Mouse (Mus musculus) brain, adult 2 months (tissue): Measurements from ENCODE around the gene Mr1.
A peak's percentile ranks its signal among the peaks of the same experiment; 100 is the strongest.
"Not testable (repeated sequence)": the region's sequence is repeated elsewhere in the genome, so short reads cannot be mapped to it uniquely, and the experiment has no call there.

Source experiments
- DNase-seq: peaks from one replicate; pipeline ENCODE4 v3.0.0; 2011; ENCODE audit warnings: low read depth, low spot score

Mr1 gene

DNA sequence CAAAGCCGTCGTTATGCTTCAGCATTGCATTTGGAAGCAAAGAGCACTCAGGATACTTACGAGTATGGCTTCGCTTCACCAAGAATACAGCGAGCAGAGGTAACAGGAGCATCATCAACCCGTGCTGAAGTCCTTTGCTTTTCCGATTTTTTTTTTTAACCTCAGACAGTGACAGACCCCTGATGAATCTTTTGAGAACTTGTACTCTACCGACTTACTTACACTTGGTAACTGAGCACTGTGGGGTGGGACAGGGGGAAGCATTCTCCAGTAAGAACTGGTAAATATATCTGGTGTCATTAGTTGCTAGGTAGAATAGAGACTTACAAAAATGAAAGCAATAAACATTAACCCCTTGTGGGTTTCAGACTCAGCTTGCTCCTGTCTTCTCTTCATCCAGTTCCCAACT is at the start of gene Mr1:
Gene Mr1 (minus strand): TSS at position 243 of the 409 bp plus-strand sequence.
- DNase-seq: peak; percentile 84

DNA sequence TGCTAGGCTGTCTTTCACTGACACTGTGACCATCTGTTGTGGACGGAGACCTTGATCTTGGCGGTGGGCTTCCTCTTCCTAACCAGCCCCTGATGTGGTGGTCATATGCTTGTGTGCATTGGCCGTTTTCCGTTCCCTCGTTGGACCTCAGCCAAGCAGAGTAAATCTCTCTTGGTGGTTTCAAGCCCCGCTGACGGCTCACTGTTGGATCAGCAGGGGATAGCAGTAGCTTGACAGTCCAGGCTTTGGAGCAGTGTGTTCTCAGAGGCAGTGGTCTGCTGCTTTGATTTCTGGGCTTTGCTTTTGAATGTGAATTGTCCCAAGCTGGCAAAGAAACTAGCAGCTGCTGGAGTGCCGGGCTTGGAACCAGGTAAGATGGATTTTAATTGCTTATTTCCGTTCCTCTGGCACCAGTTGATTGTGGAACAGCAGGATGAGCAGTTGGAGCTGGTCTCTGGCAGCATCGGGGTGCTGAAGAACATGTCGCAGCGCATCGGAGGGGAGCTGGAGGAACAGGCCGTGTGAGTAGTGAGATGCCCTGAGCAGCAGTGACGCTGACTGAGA is 46.3 kb upstream of the Mr1 start:
- peak; percentile 85 for DNase-seq

DNA sequence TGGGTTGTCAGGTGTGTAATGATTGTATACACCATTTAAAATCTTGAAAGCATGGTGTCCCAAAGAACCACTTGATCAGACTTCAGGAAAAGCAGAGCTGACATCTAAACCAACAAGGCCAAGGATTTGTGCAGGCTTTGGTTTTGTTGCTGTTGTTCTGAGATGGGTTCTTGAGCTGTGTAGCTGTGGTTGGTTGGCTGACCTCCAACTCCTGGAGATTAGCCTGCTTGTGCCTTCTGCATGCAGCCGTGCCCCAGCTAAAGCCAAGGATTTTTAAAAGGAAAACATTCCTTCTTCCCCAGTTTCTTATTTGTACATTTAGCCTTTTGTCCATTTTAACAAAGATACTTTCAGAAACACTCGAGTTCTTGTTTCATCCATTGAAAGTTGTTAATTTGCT is 45.1 kb upstream of the Mr1 start:
- peak; percentile 88 for DNase-seq

GRCm38 (mm10) chr1:155191219-155191618 is 44.6 kb upstream of the Mr1 start:
- DNase-seq: no peak

DNA sequence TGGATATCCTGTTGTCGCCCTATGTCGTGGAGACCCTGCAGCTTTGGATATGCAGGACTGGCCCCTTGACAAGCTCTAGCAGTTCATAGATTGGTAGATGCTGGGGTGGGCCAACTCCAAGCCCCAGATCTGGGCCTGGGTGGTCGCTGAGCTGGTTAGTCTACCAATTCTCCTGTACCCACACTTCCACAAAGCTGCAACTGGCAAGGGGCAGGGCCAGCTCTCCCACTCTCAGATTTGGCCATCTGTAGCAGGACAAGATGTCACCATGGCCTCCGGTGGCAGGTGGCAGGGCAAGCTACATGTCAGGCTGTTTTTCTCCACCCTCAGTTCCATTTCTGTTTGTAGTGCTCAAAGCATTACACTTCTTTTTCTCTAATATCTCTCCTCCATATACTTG is 42.0 kb upstream of the Mr1 start:
- no peak for DNase-seq

DNA sequence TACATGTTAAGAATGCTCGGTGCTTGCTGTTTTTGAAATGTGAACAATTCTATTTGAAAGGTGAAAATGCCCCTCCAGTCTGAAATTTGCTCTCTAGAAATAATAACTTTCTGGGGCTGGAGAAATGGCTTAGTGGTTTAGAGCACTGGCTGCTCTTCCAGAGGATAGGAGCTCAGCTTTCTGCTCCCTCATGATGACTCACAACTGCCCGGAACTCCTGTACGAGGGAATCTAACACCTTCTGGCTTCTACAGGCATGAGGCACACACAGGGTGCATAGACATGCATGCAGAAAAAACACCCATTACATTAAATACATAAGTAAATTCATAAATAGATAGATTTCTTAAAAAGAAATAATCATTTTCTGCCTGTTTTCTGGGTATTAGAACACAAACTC is 37.6 kb upstream of the Mr1 start:
- DNase-seq: no peak

- DNase-seq: no peak
These were observed 31.7 kb upstream of the Mr1 start for GRCm38 (mm10) chr1:155178192-155178924.

- DNase-seq: no peak
These were observed 27.8 kb upstream of the Mr1 start for GRCm38 (mm10) chr1:155174424-155174823.

DNA sequence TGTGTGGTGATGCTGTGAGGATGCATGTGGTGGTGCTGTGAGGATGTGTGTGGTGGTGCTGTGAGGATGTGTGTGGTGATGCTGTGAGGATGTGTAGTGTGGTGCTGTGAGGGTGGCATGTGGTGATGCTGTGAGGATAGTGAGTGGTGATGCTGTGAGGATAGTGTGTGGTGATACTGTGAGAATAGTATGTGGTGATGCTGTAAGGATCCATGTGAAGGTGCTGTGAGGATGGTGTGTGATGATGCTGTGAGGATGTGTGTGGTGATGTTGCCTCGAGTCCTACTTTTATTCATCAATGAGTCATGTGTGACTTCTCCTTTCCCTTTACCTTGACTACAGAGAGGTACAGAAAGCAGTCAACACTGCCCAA is 27.0 kb upstream of the Mr1 start:
- DNase-seq: not testable (repeated sequence)

DNA sequence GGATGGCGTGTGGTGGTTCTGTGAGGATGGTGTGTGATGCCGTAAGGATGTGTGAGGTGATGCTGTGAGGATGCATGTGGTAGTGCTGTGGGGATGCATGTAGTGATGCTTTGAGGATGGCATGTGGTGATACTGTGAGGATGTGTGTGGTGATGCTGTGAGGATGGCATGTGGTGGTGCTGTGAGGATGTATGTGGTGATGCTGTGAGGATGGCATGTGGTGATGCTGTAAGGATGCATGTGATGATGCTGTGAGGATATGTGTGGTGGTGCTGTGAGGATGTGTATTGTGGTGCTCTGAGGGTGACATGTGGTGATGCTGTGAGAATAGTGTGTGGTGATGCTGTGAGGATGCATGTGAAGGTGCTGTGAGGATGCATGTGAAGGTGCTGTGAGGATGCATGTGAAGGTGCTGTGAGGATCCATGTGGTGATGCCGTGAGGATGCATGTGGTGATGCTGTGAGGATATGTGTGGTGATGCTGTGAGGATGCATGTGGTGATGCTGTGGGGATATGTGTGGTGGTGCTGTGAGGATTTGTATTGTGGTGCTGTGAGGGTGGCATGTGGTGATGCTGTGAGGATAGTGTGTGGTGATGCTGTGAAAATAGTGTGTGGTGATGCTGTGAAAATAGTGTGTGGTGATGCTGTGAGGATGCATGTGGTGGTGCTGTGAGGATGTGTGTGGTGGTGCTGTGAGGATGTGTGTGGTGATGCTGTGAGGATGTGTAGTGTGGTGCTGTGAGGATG is 26.5 kb upstream of the Mr1 start:
- DNase-seq: no peak

DNA sequence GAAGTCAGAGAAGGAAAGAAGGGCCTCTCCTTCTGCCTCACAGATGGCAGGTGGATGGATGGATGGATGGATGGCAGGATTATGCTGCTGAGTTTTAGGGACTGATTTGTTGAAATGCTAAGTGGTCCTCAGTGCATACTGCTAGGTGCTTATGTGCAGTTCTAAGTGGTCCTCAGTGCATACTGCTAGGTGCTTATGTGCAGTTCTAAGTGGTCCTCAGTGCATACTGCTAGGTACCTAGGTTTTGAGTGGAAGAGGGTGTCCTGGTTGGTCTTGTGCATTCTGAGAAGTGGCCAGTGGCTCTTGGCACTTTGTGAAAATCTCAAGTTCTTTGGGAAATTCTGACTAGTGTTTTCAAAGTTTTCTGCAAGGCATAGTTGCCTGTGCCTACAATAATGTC is 23.3 kb upstream of the Mr1 start:
- no peak for DNase-seq

GRCm38 (mm10) chr1:155167453-155167852 is 20.8 kb upstream of the Mr1 start:
- peak; percentile 80 for DNase-seq

DNA sequence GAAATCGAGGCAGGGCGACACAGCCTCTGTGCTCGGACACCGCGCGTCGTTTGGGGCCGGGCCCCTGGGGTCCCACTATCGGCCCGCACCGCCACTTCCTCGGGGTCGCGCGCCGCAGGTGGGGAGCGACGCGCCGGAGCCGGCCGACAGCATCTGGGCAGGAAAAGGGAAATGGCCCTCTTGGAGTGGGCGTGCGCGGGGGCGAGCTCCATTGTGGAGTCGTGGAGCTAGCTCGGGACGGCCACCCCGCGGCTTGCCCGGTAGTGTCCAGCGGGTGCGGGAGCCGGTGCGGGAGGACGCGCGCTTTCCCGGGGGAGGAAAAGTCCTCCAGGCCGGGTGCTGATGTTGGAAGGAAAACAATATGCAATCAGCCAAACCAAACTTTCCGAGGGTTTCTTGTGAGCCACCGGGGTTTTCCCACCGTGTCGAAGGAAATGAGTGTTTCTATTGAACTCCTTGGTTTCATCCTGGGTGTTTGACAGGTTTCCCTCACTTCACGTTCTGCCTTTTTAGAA is 12.4 kb upstream of the Mr1 start:
- no peak for DNase-seq

- DNase-seq: peak; percentile 99
These were observed 11.7 kb upstream of the Mr1 start, which contains the start of gene Stx6 for GRCm38 (mm10) chr1:155158141-155158969. Gene Stx6, plus strand, starts transcription at chr1:155158715.

DNA sequence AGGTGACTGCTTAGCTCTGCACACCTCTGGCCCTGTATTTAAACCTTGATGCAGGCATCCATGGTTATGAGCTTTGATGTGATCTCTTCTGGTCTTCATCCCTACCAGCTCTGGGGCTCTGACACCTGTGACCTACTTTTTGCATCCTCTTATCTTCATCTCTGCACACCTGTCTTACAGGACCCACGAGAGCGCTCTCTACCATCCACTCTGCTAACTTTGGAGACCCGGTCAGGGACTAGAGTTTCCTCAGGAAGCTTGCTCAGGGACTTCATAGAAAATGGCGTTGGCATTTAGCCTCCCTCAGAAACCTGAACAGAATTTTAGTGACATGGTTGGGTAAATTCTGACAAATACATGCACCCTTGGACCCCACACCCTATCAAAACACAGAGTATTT is 7.3 kb upstream of the Mr1 start:
- DNase-seq: no peak

- no peak for DNase-seq
These were observed 4.2 kb upstream of the Mr1 start for GRCm38 (mm10) chr1:155150821-155151220.

GRCm38 (mm10) chr1:155149403-155149802 is 2.8 kb upstream of the Mr1 start:
- no peak for DNase-seq

- DNase-seq: no peak
These were observed 614 bp upstream of the Mr1 start for GRCm38 (mm10) chr1:155147228-155147627.

DNA sequence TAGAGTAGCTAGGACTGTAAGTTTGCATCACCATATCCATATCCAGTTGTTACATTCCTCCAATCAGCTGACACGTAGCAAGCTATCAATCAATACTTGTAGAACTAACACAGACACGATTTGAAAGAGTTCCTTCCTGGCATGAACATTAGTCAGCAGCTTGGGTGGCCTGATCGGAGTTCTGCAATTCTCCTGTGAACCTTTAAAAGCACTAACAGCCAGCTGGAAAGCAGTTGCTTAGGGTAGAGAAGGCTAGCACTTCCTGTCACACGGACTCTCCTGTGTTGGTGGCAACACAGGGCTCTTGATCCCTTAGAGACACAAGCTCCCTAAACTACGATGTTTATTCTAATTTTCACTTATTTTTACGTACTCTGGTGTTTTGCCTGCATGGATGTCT is 994 bp downstream of the Mr1 start:
- DNase-seq: no peak

GRCm38 (mm10) chr1:155140076-155140475 is 6.5 kb downstream of the Mr1 start:
- peak; percentile 92 for DNase-seq

DNA sequence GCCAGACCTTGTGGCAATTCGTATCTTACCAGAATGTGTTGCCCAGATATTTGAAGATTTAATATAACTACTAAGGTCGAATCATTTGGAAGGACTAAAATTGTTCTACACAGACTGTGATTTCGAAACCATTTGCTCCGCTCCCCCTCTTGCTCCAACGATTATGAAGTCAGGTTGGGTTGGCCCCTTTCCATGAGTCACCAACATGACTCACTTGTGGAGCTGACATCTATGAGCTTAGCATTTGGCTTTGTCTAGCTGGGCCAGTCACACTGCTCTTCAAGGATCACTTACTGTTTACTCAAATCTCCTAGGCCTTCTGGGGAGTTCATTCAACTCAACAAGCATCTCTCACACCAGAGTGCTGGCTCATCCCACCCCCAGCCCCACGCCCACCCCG is 7.8 kb downstream of the Mr1 start:
- DNase-seq: peak; percentile 91

GRCm38 (mm10) chr1:155134866-155135265 is 11.7 kb downstream of the Mr1 start:
- DNase-seq: no peak
